Mouse (Mus musculus): Measurements from ENCODE around the gene Ifrd2.
"Not testable (repeated sequence)": the region's sequence is repeated elsewhere in the genome, so short reads cannot be mapped to it uniquely, and the experiment has no call there.

DNA sequence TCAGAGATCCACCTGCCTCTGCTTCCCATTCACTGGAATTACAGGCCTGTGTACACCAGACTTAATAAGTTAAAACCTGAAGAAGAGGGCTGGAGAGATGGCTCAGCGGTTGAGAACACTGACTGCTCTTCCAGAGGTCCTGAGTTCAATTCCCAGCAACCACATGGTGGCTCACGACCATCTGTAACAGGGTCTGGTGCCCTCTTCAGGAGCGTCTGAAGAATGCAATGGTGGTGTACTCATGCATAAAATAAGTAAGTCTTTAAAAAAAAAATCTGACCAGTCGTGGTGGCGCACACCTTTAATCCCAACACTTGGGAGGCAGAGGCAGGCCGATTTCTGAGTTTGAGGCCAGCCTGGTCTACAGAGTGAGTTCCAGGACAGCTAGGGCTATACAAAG lies 13.7 kb upstream of the Ifrd2 start:
- peak; percentile 31 for TF ChIP-seq CTCF (IDR thresholded peaks at IDR 0.05; ENCODE audit: low read depth, low read length)
- TF ChIP-seq POLR2A (IDR thresholded peaks at IDR 0.05; ENCODE audit: insufficient read depth, low read length); EP300 (IDR thresholded peaks at IDR 0.05; ENCODE audit: insufficient read depth, low read depth, low read length): not testable (repeated sequence)
